ENCODE assay signal across 12 mouse cellular contexts in the genomic region with DNA sequence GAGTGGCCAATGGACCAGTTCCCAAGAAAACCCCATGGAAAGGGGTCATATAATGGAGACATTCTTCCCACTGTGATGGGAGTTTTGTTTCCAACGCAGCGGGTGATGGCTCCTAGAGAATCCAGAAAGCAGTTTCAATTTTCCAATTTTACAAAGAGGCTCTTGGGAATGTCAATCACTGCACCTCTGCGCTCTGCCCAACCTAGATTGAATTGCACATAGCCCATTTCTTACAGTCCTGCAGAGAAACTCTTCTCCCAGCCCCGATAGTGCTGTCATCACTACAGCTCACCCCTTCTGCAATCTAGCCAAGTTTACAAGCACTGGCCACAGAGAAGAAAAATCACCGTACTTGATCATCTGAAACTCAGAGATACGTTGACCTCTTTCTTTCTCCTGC.
"Had no signal": no experiment of that assay in that cellular context is flagged by ENCODE, and none has a peak within 500 bp of the region (broad histone marks: within the 10 kb centered on the region; RNA-seq: fewer than 3 reads in every experiment).

No protein-coding gene starts in this region.

- H3K27me3 ChIP-seq: liver, embryonic 15.5 days; midbrain, embryonic 13.5 days; neural tube, embryonic 12.5 days had no signal

- H3K4me1 ChIP-seq: limb, embryonic 10.5 days; liver, embryonic 15.5 days; midbrain, embryonic 13.5 days; neural tube, embryonic 12.5 days had no signal

- H3K4me3 ChIP-seq: layer of hippocampus, adult 2 months; limb, embryonic 10.5 days; liver, embryonic 15.5 days; midbrain, embryonic 13.5 days; neural tube, embryonic 12.5 days had no signal

- ATAC-seq: lung, postnatal 0 days; midbrain, embryonic 13.5 days had no signal

- H3K4me2 ChIP-seq: liver, embryonic 11.5 days; liver, embryonic 15.5 days; midbrain, embryonic 13.5 days; neural tube, embryonic 12.5 days had no signal

- H3K27ac ChIP-seq: layer of hippocampus, adult 2 months; limb, embryonic 10.5 days; liver, embryonic 15.5 days; midbrain, embryonic 13.5 days; neural tube, embryonic 12.5 days; stomach, postnatal 0 days had no signal

- DNase-seq: kidney, postnatal 4 days; lung, adult 2 months; lung, postnatal 36 days; thymus, postnatal 4 days had no signal

- H3K9ac ChIP-seq: liver, embryonic 15.5 days; midbrain, embryonic 13.5 days; neural tube, embryonic 12.5 days had no signal

- H3K9me3 ChIP-seq: limb, embryonic 10.5 days; liver, embryonic 15.5 days; midbrain, embryonic 13.5 days; neural tube, embryonic 12.5 days had no signal

- H3K36me3 ChIP-seq: limb, embryonic 10.5 days; liver, embryonic 15.5 days; midbrain, embryonic 13.5 days; neural tube, embryonic 12.5 days had no signal
